Mouse (Mus musculus): ENCODE measurements around the gene Gm45783.

DNA sequence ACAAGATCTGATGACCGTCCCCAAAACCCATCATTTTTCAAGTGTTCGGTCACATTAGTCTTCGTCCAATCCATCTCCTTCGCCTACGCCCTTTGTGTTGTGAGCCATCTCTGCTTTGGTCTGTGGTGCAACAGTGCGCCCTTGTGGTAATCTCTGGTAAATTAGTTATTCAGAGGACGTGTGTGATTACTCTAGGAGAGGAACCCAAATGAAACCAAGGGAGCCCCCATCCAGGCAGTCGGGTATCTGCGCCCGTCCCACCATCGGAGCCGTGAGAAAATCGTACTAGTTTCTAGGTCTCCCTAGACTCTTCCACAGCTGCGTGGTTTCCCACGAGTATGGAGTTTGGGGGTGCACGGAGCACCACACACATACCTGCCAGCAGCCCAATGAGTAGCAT, 78.8 kb downstream of the Gm45783 start:
- TF ChIP-seq CTCF (IDR thresholded peaks at IDR 0.05; ENCODE audit: insufficient read depth, low read length) (peak; percentile 67), POLR2A (IDR thresholded peaks at IDR 0.05; ENCODE audit: borderline replicate concordance, extremely low read depth, low read depth, low read length) (no peak)
